Mouse (Mus musculus) hindbrain, embryonic 11.5 days (tissue): ENCODE results near the gene Wwox. TPM values are rescaled to one million over a fixed set of nuclear protein-coding genes. Genes with fewer than 3 reads are reported as not detected.

Experiments
- ATAC-seq: fragments of 200-750 bp; cut with Nextera tagmentation; 2 replicates; pipeline ENCODE4 v1.8.0; 2017; ENCODE audit warnings: mild to moderate bottlenecking, moderate TSS enrichment, moderate library complexity; ENCODE audit not compliant: low FRiP score
- DNase-seq: peaks from one replicate; pipeline ENCODE4 v3.0.0-alpha.2; 2015; ENCODE audit warnings: low spot score
- H3K27ac ChIP-seq: fragments of 300-500 bp; sonication (generic); 2 replicates; pipeline ENCODE4 v1.5.1; 2014; ENCODE audit warnings: mild to moderate bottlenecking, low read depth, low read length
- H3K27me3 ChIP-seq: fragments of 300-500 bp; sonication (generic); 2 replicates; pipeline ENCODE4 v1.6.1; 2014; ENCODE audit warnings: mild to moderate bottlenecking, low read length, moderate library complexity, mixed read lengths; ENCODE audit not compliant: control insufficient read depth, insufficient read depth
- H3K36me3 ChIP-seq: fragments of 300-500 bp; sonication (generic); 2 replicates; pipeline ENCODE4 v1.6.1; 2014; ENCODE audit warnings: mild to moderate bottlenecking, low read length, moderate library complexity, mixed read lengths; ENCODE audit not compliant: control insufficient read depth, insufficient read depth
- H3K4me1 ChIP-seq: fragments of 300-500 bp; sonication (generic); replicated peaks from 2 replicates; pipeline ENCODE4 v1.6.1; 2014; ENCODE audit warnings: low read length, mixed read lengths; ENCODE audit not compliant: control insufficient read depth, insufficient read depth
- H3K4me2 ChIP-seq: fragments of 300-500 bp; sonication (generic); replicated peaks from 2 replicates; pipeline ENCODE4 v1.6.1; 2014; ENCODE audit warnings: mild to moderate bottlenecking, low read depth, low read length
- H3K4me3 ChIP-seq: fragments of 300-500 bp; sonication (generic); 2 replicates; pipeline ENCODE4 v1.5.1; 2014; ENCODE audit warnings: low read depth, low read length
- H3K9ac ChIP-seq: fragments of 300-500 bp; sonication (generic); 2 replicates; pipeline ENCODE4 v1.6.1; 2014; ENCODE audit warnings: low read depth, low read length
- H3K9me3 ChIP-seq: fragments of 300-500 bp; sonication (generic); 2 replicates; pipeline ENCODE4 v1.6.1; 2016; ENCODE audit warnings: low read length; ENCODE audit not compliant: control insufficient read depth
- WGBS: fragments of 180-500 bp; shearing (Covaris S2); extraction: QIAGEN DNeasy Blood & Tissue Kit; methylation state at CpG from one replicate; pipeline ENCODE4 v1.1.7; 2014; 5-methylcytosine and 5-hydroxymethylcytosine counted together
- polyA plus RNA-seq: library from polyadenylated mRNA; unstranded; fragments of >200 nt; fragmentation: Nextera tagmentation; extraction: Ambion mirVana; gene quantifications from 2 replicates; pipeline ENCODE4 v1.2.1, GENCODE M21; 2014

The Wwox gene
- polyA plus RNA-seq, 1 experiment from 2014 or later = 14.1 TPM

GRCm38 (mm10) chr8:114990865-114991613 is 551.6 kb downstream of the Wwox start:
- H3K4me3 ChIP-seq = no peak overlapping the region
- no peak overlapping the region for H3K27ac ChIP-seq
- no peaks in the 10 kb centered on the region for H3K9me3 ChIP-seq
- no peaks in the 10 kb centered on the region for H3K36me3 ChIP-seq
- no peaks in the 10 kb centered on the region for H3K27me3 ChIP-seq
- H3K4me1 ChIP-seq = no peaks in the 10 kb centered on the region
- WGBS = 42% methylated on average over 13 of the region's 13 CpGs
- ATAC-seq (peak; percentile 57), DNase-seq (peak; percentile 44)
- H3K4me2 ChIP-seq = no peak overlapping the region
- no peak overlapping the region for H3K9ac ChIP-seq

GRCm38 (mm10) chr8:115000736-115001135 is 561.3 kb downstream of the Wwox start:
- WGBS = 94% methylated on average over 11 of the region's 11 CpGs
- Histone ChIP-seq H3K4me3 (no peak overlapping the region), H3K9ac (no peak overlapping the region), H3K36me3 (no peaks in the 10 kb centered on the region), H3K4me2 (no peak overlapping the region), H3K9me3 (no peaks in the 10 kb centered on the region), H3K27me3 (no peaks in the 10 kb centered on the region), H3K27ac (no peak overlapping the region), H3K4me1 (no peaks in the 10 kb centered on the region)
- DNase-seq (no peak), ATAC-seq (no peak)

GRCm38 (mm10) chr8:115005021-115005420 is 565.6 kb downstream of the Wwox start:
- H3K36me3 ChIP-seq = no peaks in the 10 kb centered on the region

GRCm38 (mm10) chr8:115006561-115006960 is 567.1 kb downstream of the Wwox start:
- Histone ChIP-seq H3K4me1 (peaks cover 2% of the 10 kb centered on the region), H3K4me3 (no peak overlapping the region), H3K36me3 (no peaks in the 10 kb centered on the region), H3K9me3 (no peaks in the 10 kb centered on the region), H3K4me2 (no peak overlapping the region), H3K27ac (no peak overlapping the region), H3K9ac (no peak overlapping the region), H3K27me3 (no peaks in the 10 kb centered on the region)
- ATAC-seq (no peak), DNase-seq (peak; percentile 36)
- 21% methylated on average over 8 of the region's 8 CpGs for WGBS

More at GRCm38 (mm10) chr8:115005021-115005420, 565.6 kb downstream of the Wwox start:
- no peak overlapping the region for H3K27ac ChIP-seq
- 82% methylated on average over 3 of the region's 3 CpGs for WGBS
- H3K9me3 ChIP-seq = no peaks in the 10 kb centered on the region
- no peak for ATAC-seq
- H3K4me2 ChIP-seq = no peak overlapping the region
- H3K27me3 ChIP-seq = no peaks in the 10 kb centered on the region
- H3K4me1 ChIP-seq = peaks cover 2% of the 10 kb centered on the region
- no peak overlapping the region for H3K9ac ChIP-seq
- H3K4me3 ChIP-seq = no peak overlapping the region
- DNase-seq = no peak

GRCm38 (mm10) chr8:115007280-115007679 is 567.8 kb downstream of the Wwox start:
- Histone ChIP-seq H3K9me3 (no peaks in the 10 kb centered on the region), H3K9ac (no peak overlapping the region), H3K36me3 (no peaks in the 10 kb centered on the region), H3K27ac (no peak overlapping the region), H3K4me3 (no peak overlapping the region), H3K27me3 (no peaks in the 10 kb centered on the region), H3K4me1 (peaks cover 2% of the 10 kb centered on the region), H3K4me2 (no peak overlapping the region)
- no peak for ATAC-seq
- 43% methylated on average over 7 of the region's 7 CpGs for whole genome bisulfite sequencing
- no peak for DNase-seq

GRCm38 (mm10) chr8:115008624-115009620 is 569.5 kb downstream of the Wwox start:
- H3K9me3 ChIP-seq = no peaks in the 10 kb centered on the region
- no peaks in the 10 kb centered on the region for H3K36me3 ChIP-seq
- H3K4me1 ChIP-seq = peaks cover 2% of the 10 kb centered on the region
- 93% methylated on average over 9 of the region's 9 CpGs for WGBS
- no peak overlapping the region for H3K4me3 ChIP-seq
- no peak overlapping the region for H3K4me2 ChIP-seq
- ATAC-seq = no peak
- no peak for DNase-seq
- no peak overlapping the region for H3K27ac ChIP-seq
- H3K9ac ChIP-seq = no peak overlapping the region
- H3K27me3 ChIP-seq = no peaks in the 10 kb centered on the region

- Histone ChIP-seq H3K27ac (no peak overlapping the region), H3K9ac (no peak overlapping the region), H3K9me3 (no peaks in the 10 kb centered on the region), H3K4me2 (no peak overlapping the region), H3K4me3 (no peak overlapping the region), H3K36me3 (no peaks in the 10 kb centered on the region), H3K4me1 (peaks cover 2% of the 10 kb centered on the region), H3K27me3 (no peaks in the 10 kb centered on the region)
- 24% methylated on average over 9 of the region's 9 CpGs for WGBS
- ATAC-seq (no peak), DNase-seq (no peak)
Measured at GRCm38 (mm10) chr8:115009897-115010768, 570.7 kb downstream of the Wwox start.

GRCm38 (mm10) chr8:115010769-115011073 is 571.3 kb downstream of the Wwox start:
- Histone ChIP-seq H3K27me3 (no peaks in the 10 kb centered on the region), H3K4me2 (no peak overlapping the region), H3K9me3 (no peaks in the 10 kb centered on the region), H3K4me1 (peaks cover 2% of the 10 kb centered on the region), H3K9ac (no peak overlapping the region), H3K36me3 (no peaks in the 10 kb centered on the region), H3K27ac (no peak overlapping the region), H3K4me3 (no peak overlapping the region)
- 28% methylated on average over 9 of the region's 9 CpGs for WGBS
- no peak for DNase-seq
- ATAC-seq = no peak
